Mouse (Mus musculus): ENCODE data around the gene St7. TPM values are rescaled to one million over a fixed set of nuclear protein-coding genes. Genes with fewer than 3 reads are reported as not detected.

The St7 gene
- polyA plus RNA-seq, 1 experiment = 8.6 TPM

DNA sequence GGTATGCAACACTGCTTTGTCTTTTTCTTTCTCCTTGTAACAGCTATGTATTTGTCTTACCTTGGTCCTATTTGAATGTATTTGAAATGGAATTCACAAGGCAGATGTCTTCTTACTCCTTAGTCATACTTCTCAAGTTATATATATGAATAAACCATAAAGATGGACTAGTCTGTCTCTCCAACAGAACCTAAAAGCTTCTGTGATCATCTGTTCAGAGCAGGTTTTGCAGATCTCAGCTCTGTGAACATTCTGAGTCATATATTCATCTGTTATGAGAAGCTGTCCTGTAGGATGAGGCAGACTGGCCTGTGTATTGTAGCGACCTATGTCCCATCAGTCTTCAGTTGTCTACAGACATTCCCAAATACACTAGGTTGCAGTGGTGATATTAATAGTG lies 167.7 kb downstream of the St7 start:
- WGBS = 100% methylated on average over 1 of the region's 1 CpGs
- no peak for DNase-seq
- Histone ChIP-seq H3K4me1 (replicated peaks; ENCODE audit: control insufficient read depth, insufficient read depth, low read length) (no peaks in the 10 kb centered on the region), H3K4me3 (ENCODE audit: control insufficient read depth, insufficient read depth, low read length) (no peak overlapping the region), H3K27me3 (ENCODE audit: control insufficient read depth, insufficient read depth, low read length) (no peaks in the 10 kb centered on the region), H3K36me3 (ENCODE audit: control insufficient read depth, insufficient read depth, low read length) (no peaks in the 10 kb centered on the region), H3K27ac (ENCODE audit: control insufficient read depth, insufficient read depth, low read length) (no peak overlapping the region)
- TF ChIP-seq CTCF (IDR thresholded peaks at IDR 0.05; ENCODE audit: borderline replicate concordance, control insufficient read depth, extremely low read depth, insufficient read depth, low read length, poor library complexity) = no peak
- TF ChIP-seq POLR2A (IDR thresholded peaks at IDR 0.05; ENCODE audit: control insufficient read depth, extremely low read depth, insufficient read depth, low read length, poor library complexity) = no peak

DNA sequence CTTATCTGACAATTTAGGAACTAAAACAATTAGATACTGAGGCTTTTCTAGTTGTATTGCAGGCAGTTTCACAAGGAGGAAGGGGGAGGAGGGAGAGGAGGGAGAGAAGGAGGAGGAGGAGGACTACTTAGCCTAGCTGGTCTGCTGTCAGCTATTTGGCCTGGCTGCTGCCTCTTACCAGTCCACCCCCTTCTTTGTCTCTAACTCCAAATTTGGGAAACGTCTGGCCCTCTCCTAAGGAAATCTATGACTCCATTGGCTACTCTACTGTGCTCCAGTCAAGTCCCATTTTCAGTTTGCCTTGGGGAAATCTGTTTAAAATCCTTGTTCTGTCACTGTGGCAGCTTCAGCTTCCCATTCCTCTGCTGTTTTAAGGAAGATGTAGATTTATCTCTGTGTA lies 175.1 kb downstream of the St7 start:
- TF ChIP-seq CTCF (IDR thresholded peaks at IDR 0.05; ENCODE audit: borderline replicate concordance, control insufficient read depth, extremely low read depth, insufficient read depth, low read length, poor library complexity) (no peak), POLR2A (IDR thresholded peaks at IDR 0.05; ENCODE audit: control insufficient read depth, extremely low read depth, insufficient read depth, low read length, poor library complexity) (no peak)
- no peak for DNase-seq
- Histone ChIP-seq H3K4me1 (replicated peaks; ENCODE audit: control insufficient read depth, insufficient read depth, low read length) (no peaks in the 10 kb centered on the region), H3K27ac (ENCODE audit: control insufficient read depth, insufficient read depth, low read length) (no peak overlapping the region), H3K4me3 (ENCODE audit: control insufficient read depth, insufficient read depth, low read length) (no peak overlapping the region), H3K27me3 (ENCODE audit: control insufficient read depth, insufficient read depth, low read length) (no peaks in the 10 kb centered on the region), H3K36me3 (ENCODE audit: control insufficient read depth, insufficient read depth, low read length) (no peaks in the 10 kb centered on the region)
- 84% methylated on average over 1 of the region's 1 CpGs for WGBS

DNA sequence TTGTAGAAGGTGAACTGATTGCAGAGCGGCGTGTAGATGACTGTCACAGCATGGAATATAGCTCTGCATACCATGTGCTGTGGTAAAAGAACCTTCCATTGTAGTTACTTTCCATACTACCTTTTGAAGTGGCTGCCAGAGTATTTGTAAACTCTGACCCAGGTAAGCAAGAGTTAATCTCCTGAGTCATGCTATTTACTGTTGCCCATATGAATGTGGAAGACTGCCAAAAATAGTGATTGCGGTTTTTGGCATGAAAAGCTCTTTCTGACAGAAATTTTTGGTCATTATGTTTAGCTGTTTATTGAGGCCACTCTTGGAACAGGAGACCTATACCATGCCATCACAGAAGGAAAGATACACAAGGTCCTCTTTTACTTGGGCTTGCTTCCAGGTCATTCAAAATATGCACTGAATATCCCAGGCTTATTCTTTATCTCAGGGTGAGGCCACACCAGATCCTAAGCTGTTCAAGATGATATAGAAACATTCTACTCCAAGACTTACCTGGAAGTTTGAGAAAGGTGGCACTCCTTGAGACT lies 179.2 kb downstream of the St7 start:
- no peak overlapping the region for H3K27ac ChIP-seq (ENCODE audit: control insufficient read depth, insufficient read depth, low read length)
- no peak for DNase-seq
- no peaks in the 10 kb centered on the region for H3K36me3 ChIP-seq (ENCODE audit: control insufficient read depth, insufficient read depth, low read length)
- TF ChIP-seq CTCF (IDR thresholded peaks at IDR 0.05; ENCODE audit: borderline replicate concordance, control insufficient read depth, extremely low read depth, insufficient read depth, low read length, poor library complexity) (no peak), POLR2A (IDR thresholded peaks at IDR 0.05; ENCODE audit: control insufficient read depth, extremely low read depth, insufficient read depth, low read length, poor library complexity) (no peak)
- no peaks in the 10 kb centered on the region for H3K4me1 ChIP-seq (replicated peaks; ENCODE audit: control insufficient read depth, insufficient read depth, low read length)
- H3K27me3 ChIP-seq (ENCODE audit: control insufficient read depth, insufficient read depth, low read length) = no peaks in the 10 kb centered on the region
- no peak overlapping the region for H3K4me3 ChIP-seq (ENCODE audit: control insufficient read depth, insufficient read depth, low read length)
- 88% methylated on average over 3 of the region's 3 CpGs for WGBS

DNA sequence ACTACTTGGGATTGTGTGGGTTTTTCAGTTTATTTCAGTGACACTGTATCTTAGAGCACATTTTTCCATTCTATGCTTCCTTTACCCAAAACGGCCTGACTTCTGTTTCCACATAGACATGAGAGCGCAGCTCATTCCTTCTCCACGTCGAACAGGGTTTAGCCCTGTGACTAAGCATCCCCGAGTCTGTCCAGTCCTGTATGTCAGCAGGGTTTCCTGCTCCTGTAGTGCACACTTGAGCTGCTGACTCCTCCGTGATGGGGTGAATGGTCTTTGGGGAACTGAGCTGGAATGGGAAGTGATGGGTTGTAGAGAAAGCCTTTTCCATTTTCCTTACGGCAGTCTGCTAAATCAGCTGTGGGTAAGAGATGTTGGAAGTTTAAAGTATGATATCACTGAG lies 182.9 kb downstream of the St7 start:
- Histone ChIP-seq H3K36me3 (ENCODE audit: control insufficient read depth, insufficient read depth, low read length) (no peaks in the 10 kb centered on the region), H3K4me1 (replicated peaks; ENCODE audit: control insufficient read depth, insufficient read depth, low read length) (no peaks in the 10 kb centered on the region), H3K27me3 (ENCODE audit: control insufficient read depth, insufficient read depth, low read length) (no peaks in the 10 kb centered on the region), H3K4me3 (ENCODE audit: control insufficient read depth, insufficient read depth, low read length) (no peak overlapping the region), H3K27ac (ENCODE audit: control insufficient read depth, insufficient read depth, low read length) (no peak overlapping the region)
- no peak for DNase-seq
- TF ChIP-seq POLR2A (IDR thresholded peaks at IDR 0.05; ENCODE audit: control insufficient read depth, extremely low read depth, insufficient read depth, low read length, poor library complexity) = no peak
- no peak for TF ChIP-seq CTCF (IDR thresholded peaks at IDR 0.05; ENCODE audit: borderline replicate concordance, control insufficient read depth, extremely low read depth, insufficient read depth, low read length, poor library complexity)
- WGBS = 91% methylated on average over 7 of the region's 7 CpGs

DNA sequence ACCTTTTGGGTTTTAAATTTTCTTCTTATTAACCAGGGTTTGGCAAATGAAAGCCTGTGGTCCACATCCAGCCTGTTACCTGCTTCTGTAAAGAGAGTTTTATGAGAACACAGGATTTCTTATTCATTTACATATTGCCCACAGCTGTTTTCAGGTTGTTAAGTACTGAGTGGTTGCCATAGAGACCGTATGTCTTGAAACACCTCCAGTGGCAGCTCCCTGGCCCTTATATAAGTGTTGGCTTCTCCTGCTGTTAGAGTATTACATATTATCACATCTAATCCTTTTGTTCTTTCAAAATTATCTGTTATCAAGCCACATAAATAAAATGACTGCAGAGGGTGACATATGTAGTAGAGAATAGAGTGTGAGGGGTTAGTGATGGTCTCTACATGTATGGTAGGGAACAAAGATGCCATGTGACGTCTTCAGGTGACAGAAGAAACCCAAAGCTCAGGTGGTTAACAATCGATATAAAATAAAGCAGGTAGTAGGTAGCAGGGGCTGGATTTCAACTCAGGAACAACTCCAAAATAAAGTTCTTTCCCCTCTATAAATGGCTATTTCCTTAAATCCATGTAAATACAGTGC lies 183.4 kb downstream of the St7 start:
- H3K4me3 ChIP-seq (ENCODE audit: control insufficient read depth, insufficient read depth, low read length) = no peak overlapping the region
- DNase-seq = no peak
- no peaks in the 10 kb centered on the region for H3K36me3 ChIP-seq (ENCODE audit: control insufficient read depth, insufficient read depth, low read length)
- TF ChIP-seq POLR2A (IDR thresholded peaks at IDR 0.05; ENCODE audit: control insufficient read depth, extremely low read depth, insufficient read depth, low read length, poor library complexity) = no peak
- no peak overlapping the region for H3K27ac ChIP-seq (ENCODE audit: control insufficient read depth, insufficient read depth, low read length)
- WGBS = 97% methylated on average over 3 of the region's 3 CpGs
- no peaks in the 10 kb centered on the region for H3K4me1 ChIP-seq (replicated peaks; ENCODE audit: control insufficient read depth, insufficient read depth, low read length)
- H3K27me3 ChIP-seq (ENCODE audit: control insufficient read depth, insufficient read depth, low read length) = no peaks in the 10 kb centered on the region

DNA sequence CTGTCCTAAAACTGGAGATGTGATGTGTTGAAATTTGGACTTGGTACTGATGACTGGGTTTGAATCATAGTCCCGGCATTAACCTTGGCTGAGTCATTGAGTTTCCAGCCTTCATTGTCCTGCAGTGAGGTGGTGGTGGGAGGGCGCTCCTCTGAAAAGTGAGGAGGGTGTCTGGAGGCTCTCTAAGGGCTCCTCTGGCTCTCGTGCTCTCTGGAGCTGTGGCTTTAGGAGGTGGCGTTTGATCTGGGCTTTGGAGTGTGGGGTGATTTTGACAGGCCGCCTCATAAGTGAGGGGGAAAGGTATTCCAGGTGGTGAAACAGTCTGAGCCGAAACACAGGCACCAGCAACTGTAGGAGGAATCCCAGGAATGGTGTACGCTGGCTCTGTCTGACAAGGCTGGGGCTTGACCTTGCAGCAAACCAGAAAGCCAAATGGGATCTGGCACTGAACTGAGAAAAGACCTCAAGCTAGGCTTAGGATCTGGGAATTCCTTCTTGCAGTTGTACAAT lies 184.0 kb downstream of the St7 start:
- Histone ChIP-seq H3K4me1 (replicated peaks; ENCODE audit: control insufficient read depth, insufficient read depth, low read length) (no peaks in the 10 kb centered on the region), H3K27me3 (ENCODE audit: control insufficient read depth, insufficient read depth, low read length) (no peaks in the 10 kb centered on the region), H3K27ac (ENCODE audit: control insufficient read depth, insufficient read depth, low read length) (no peak overlapping the region), H3K36me3 (ENCODE audit: control insufficient read depth, insufficient read depth, low read length) (no peaks in the 10 kb centered on the region), H3K4me3 (ENCODE audit: control insufficient read depth, insufficient read depth, low read length) (no peak overlapping the region)
- no peak for DNase-seq
- 95% methylated on average over 7 of the region's 7 CpGs for WGBS
- TF ChIP-seq CTCF (IDR thresholded peaks at IDR 0.05; ENCODE audit: borderline replicate concordance, control insufficient read depth, extremely low read depth, insufficient read depth, low read length, poor library complexity) = no peak
- TF ChIP-seq POLR2A (IDR thresholded peaks at IDR 0.05; ENCODE audit: control insufficient read depth, extremely low read depth, insufficient read depth, low read length, poor library complexity) = no peak

DNA sequence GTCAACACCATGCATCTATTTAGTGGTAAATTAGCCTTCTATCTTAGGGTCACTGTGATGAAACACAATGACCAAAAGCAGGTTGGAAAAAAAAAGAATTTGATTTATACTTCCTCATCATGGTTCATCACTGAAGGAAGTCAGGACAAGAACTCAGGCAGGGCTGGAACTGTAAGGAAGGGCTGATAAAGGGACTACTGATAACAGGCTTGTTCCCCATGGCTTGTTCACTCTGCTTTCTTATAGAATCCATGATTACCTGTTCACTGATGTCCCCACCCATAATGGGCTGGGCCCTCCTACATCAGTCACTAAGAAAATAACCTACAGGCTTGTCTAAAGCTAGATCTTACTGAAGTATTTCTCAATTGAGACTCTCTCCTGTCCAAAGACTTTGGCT lies 190.2 kb downstream of the St7 start:
- H3K27me3 ChIP-seq (ENCODE audit: control insufficient read depth, insufficient read depth, low read length) = no peaks in the 10 kb centered on the region
- no peaks in the 10 kb centered on the region for H3K4me1 ChIP-seq (replicated peaks; ENCODE audit: control insufficient read depth, insufficient read depth, low read length)
- TF ChIP-seq CTCF (IDR thresholded peaks at IDR 0.05; ENCODE audit: borderline replicate concordance, control insufficient read depth, extremely low read depth, insufficient read depth, low read length, poor library complexity) (no peak), POLR2A (IDR thresholded peaks at IDR 0.05; ENCODE audit: control insufficient read depth, extremely low read depth, insufficient read depth, low read length, poor library complexity) (no peak)
- H3K36me3 ChIP-seq (ENCODE audit: control insufficient read depth, insufficient read depth, low read length) = no peaks in the 10 kb centered on the region
- no peak overlapping the region for H3K27ac ChIP-seq (ENCODE audit: control insufficient read depth, insufficient read depth, low read length)
- no peak overlapping the region for H3K4me3 ChIP-seq (ENCODE audit: control insufficient read depth, insufficient read depth, low read length)
- DNase-seq = no peak
